Mouse (Mus musculus): ENCODE results near the gene Fam133b. TPM values are rescaled to one million over a fixed set of nuclear protein-coding genes. Genes with fewer than 3 reads are reported as not detected.

The Fam133b gene
- polyA plus RNA-seq, 1 experiment from 2014 or later, result 13.8 TPM

- H3K9ac ChIP-seq, result no peak overlapping the region
- ATAC-seq (ENCODE audit: low read depth) (no peak), DNase-seq (no peak)
- no peaks in the 10 kb centered on the region for H3K27me3 ChIP-seq
- H3K4me1 ChIP-seq (replicated peaks), result peaks cover 54% of the 10 kb centered on the region
- no peak overlapping the region for H3K27ac ChIP-seq
- H3K4me2 ChIP-seq, result no peak overlapping the region
- no peak overlapping the region for H3K4me3 ChIP-seq (replicated peaks)
- WGBS (ENCODE audit: insufficient replicate concordance), result 35% methylated on average over 4 of the region's 4 CpGs
- H3K36me3 ChIP-seq, result no peaks in the 10 kb centered on the region
- no peaks in the 10 kb centered on the region for H3K9me3 ChIP-seq (replicated peaks)
Observed at GRCm38 (mm10) chr5:3504453-3504852, 39.2 kb upstream of the Fam133b start.

DNA sequence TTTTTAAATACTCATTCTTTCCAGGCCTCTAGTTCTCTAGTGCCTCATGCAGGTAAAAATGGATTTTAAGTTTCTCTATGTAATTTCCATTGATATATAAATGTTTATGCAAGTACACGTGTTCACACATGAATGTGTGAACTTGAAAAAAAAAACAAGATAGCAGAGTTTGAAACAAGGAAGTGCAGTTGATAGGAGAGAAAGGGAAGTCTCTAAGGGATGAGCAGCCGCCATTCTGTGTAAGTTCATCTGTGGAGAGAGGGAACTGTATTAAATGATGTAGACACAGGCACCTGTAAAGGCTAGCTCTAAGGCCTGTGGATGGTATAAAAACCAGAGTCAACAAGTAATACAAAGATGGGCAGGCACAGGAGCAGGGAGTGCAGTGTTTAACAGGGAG is 38.1 kb upstream of the Fam133b start:
- H3K27me3 ChIP-seq, result no peaks in the 10 kb centered on the region
- WGBS (ENCODE audit: insufficient replicate concordance), result 42% methylated on average over 2 of the region's 2 CpGs
- H3K36me3 ChIP-seq, result no peaks in the 10 kb centered on the region
- no peak overlapping the region for H3K9ac ChIP-seq
- no peaks in the 10 kb centered on the region for H3K9me3 ChIP-seq (replicated peaks)
- no peak overlapping the region for H3K4me3 ChIP-seq (replicated peaks)
- ATAC-seq (ENCODE audit: low read depth), result no peak
- no peak overlapping the region for H3K4me2 ChIP-seq
- no peak overlapping the region for H3K27ac ChIP-seq
- no peak for DNase-seq
- peaks cover 51% of the 10 kb centered on the region for H3K4me1 ChIP-seq (replicated peaks)

DNA sequence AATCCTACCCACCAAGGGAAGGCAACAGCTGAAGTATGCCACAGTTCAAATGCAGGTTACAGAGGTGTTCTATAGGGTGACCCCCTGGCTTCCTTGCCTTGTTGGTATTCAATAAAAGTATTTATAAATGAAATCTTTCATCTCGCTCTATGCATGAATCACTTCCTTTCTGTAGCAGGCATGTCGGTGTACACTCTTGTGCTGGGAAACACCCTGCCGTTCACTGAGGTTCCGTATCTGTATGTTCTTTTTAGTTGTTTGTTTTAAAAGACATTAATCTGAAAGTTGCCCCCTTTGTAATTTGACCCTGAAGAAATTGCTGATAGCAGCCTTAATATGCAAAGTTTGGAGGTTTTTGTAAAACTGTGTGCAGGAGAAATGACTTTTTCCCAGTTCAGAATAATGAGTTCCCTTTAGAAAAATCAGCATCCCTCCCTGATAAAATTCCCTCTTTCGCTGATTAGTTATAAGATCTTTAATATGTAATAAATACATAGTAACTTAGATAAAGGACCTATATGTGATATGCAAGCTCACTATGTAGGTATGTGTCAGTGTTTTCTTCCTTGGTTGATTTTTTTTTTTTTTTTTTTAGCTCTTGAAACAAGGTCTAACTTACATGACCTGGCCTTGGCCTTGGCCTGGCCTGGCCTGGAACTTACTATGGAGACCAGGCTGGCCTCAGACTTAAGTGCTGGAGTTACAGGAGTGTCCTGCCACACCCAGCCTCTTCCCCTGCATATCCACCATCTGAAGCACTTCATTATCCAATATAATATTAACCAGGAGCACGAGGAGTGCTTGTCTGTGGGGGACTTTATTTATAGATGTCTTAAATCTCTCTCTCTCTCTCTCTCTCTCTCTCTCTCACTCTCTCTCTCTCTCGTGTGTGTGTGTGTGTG is 34.9 kb upstream of the Fam133b start:
- Histone ChIP-seq H3K27me3 (no peaks in the 10 kb centered on the region), H3K9ac (no peak overlapping the region), H3K4me3 (replicated peaks) (no peak overlapping the region), H3K36me3 (no peaks in the 10 kb centered on the region), H3K4me1 (replicated peaks) (peaks cover 44% of the 10 kb centered on the region), H3K27ac (no peak overlapping the region), H3K9me3 (replicated peaks) (no peaks in the 10 kb centered on the region), H3K4me2 (no peak overlapping the region)
- ATAC-seq (ENCODE audit: low read depth), result no peak
- DNase-seq, result no peak
- WGBS (ENCODE audit: insufficient replicate concordance), result 62% methylated on average over 7 of the region's 7 CpGs

- no peak overlapping the region for H3K9ac ChIP-seq
- ATAC-seq (ENCODE audit: low read depth) (no peak), DNase-seq (no peak)
- no peaks in the 10 kb centered on the region for H3K9me3 ChIP-seq (replicated peaks)
- no peaks in the 10 kb centered on the region for H3K27me3 ChIP-seq
- peaks cover 45% of the 10 kb centered on the region for H3K4me1 ChIP-seq (replicated peaks)
- no peaks in the 10 kb centered on the region for H3K36me3 ChIP-seq
- no peak overlapping the region for H3K4me3 ChIP-seq (replicated peaks)
- 48% methylated on average over 3 of the region's 3 CpGs for WGBS (ENCODE audit: insufficient replicate concordance)
- no peak overlapping the region for H3K4me2 ChIP-seq
- no peak overlapping the region for H3K27ac ChIP-seq
Observed at GRCm38 (mm10) chr5:3509503-3509902, 34.1 kb upstream of the Fam133b start.

DNA sequence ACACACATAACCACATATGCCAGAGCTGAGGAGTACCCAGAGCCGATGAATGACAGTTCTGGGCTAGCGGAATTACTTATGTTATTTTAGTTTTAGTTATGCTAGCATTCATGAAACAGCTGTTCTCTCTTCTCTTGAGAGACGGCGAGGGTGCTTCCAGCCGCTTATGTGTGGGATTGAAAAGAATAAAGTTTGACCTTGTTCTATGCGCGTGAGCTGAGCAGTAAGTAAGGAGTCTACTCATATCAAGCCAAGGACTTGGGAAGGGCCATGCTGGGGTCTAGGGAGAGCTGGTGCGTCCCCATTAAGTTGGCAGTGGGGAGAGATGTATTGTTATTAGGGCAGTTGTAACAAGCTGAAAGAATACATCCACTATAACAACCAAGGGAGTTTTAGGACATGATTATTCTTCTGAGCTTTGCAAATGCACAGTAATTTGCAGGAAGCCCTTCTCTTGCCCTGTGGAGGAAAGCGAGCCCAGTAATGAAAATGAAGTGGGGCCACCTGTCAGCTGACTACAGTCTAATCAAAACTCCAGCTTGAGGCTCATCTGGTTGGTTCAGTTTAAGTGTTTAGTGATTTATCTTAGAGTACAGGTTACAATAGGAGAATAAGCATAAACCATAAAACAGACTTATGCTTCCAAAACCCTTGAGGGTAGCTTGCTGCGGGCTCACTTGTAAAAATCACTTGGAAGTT is 32.4 kb upstream of the Fam133b start:
- no peak for ATAC-seq (ENCODE audit: low read depth)

GRCm38 (mm10) chr5:3512584-3512983 is 31.0 kb upstream of the Fam133b start:
- no peak overlapping the region for H3K27ac ChIP-seq
- no peak overlapping the region for H3K4me2 ChIP-seq
- WGBS (ENCODE audit: insufficient replicate concordance), result 16% methylated on average over 4 of the region's 4 CpGs
- H3K9me3 ChIP-seq (replicated peaks), result no peaks in the 10 kb centered on the region
- H3K4me3 ChIP-seq (replicated peaks), result no peak overlapping the region
- H3K36me3 ChIP-seq, result no peaks in the 10 kb centered on the region
- peaks cover 50% of the 10 kb centered on the region for H3K4me1 ChIP-seq (replicated peaks)
- H3K9ac ChIP-seq, result no peak overlapping the region
- no peaks in the 10 kb centered on the region for H3K27me3 ChIP-seq
- peak; percentile 67 for ATAC-seq (ENCODE audit: low read depth)
- peak; percentile 41 for DNase-seq

More for the DNA sequence above, 32.4 kb upstream of the Fam133b start:
- Histone ChIP-seq H3K36me3 (no peaks in the 10 kb centered on the region), H3K4me2 (no peak overlapping the region), H3K27ac (no peak overlapping the region), H3K27me3 (no peaks in the 10 kb centered on the region), H3K4me1 (replicated peaks) (peaks cover 50% of the 10 kb centered on the region), H3K9ac (no peak overlapping the region), H3K4me3 (replicated peaks) (no peak overlapping the region), H3K9me3 (replicated peaks) (no peaks in the 10 kb centered on the region)
- WGBS (ENCODE audit: insufficient replicate concordance), result 78% methylated on average over 10 of the region's 10 CpGs
- no peak for DNase-seq

GRCm38 (mm10) chr5:3514901-3515311 is 28.7 kb upstream of the Fam133b start:
- peak overlapping the region; percentile 53 for H3K27ac ChIP-seq

DNA sequence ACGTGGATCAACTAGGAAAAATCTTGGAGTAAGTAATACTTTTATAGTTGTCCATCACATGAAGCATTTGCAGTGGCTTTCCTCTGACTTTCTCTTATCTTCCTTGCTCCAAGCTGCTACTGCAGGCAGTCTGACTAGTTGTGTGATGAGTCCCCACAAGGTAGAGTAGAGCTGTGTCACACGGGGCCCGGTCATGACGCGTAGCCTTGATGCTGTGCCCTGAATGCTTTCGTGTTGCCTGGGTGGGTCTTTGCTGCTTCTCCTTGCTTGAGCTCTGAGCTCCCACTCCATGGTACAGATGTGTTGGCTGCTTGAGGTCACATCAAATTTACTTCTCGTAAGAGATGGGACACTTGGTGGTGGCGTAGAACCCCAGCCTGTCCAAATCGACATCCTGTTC is 28.2 kb upstream of the Fam133b start:
- ATAC-seq (ENCODE audit: low read depth) (peak; percentile 35; the same call in 1 of the 2 replicates), DNase-seq (no peak)
- Histone ChIP-seq H3K27ac (no peak overlapping the region), H3K36me3 (peaks cover 18% of the 10 kb centered on the region), H3K27me3 (no peaks in the 10 kb centered on the region), H3K4me1 (replicated peaks) (peaks cover 42% of the 10 kb centered on the region), H3K4me2 (0 out of 2 replicates have a peak overlapping the region, but pooled peaks have one; percentile 23), H3K9ac (no peak overlapping the region), H3K4me3 (replicated peaks) (no peak overlapping the region), H3K9me3 (replicated peaks) (no peaks in the 10 kb centered on the region)
- 62% methylated on average over 9 of the region's 9 CpGs for WGBS (ENCODE audit: insufficient replicate concordance)

More at GRCm38 (mm10) chr5:3514901-3515311, 28.7 kb upstream of the Fam133b start:
- ATAC-seq (ENCODE audit: low read depth), result peak; percentile 81
- peak overlapping the region; percentile 1; the same call in 1 of the 2 replicates for H3K9ac ChIP-seq
- H3K9me3 ChIP-seq (replicated peaks), result no peaks in the 10 kb centered on the region
- WGBS (ENCODE audit: insufficient replicate concordance), result 13% methylated on average over 8 of the region's 8 CpGs
- H3K4me3 ChIP-seq (replicated peaks), result no peak overlapping the region
- peak; percentile 27 for DNase-seq
- H3K4me2 ChIP-seq, result 0 out of 2 replicates have a peak overlapping the region, but pooled peaks have one; percentile 23
- no peaks in the 10 kb centered on the region for H3K27me3 ChIP-seq
- peaks cover 13% of the 10 kb centered on the region; the same call in 1 of the 2 replicates for H3K36me3 ChIP-seq
- H3K4me1 ChIP-seq (replicated peaks), result peaks cover 42% of the 10 kb centered on the region

DNA sequence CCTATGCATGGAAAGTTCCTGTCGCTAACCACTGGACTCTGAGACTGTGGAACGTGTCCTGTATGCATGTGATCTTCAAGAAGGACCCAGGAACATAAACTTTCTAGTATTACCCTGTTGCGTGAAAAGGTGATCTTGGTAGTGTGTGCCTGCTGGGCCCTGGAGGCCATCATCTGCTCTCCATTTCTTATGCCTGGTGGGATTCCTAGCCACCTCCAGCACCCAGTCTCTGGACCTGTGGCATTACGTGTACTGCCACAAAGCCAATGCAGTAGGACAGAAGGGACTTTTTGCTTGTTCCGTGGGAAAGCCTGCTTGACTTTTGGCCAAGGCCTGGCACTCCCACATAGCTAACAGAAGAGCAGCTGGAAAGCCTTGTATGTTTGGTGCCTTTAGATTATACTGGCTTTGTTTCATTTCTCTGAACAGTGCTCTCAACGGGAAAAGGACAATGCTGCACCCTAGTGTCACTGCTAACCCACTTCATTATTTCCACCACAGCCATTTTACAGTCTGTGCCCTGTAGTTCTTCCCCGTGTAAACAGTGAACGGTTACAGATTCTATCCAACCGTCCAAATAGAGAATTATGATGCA is 27.1 kb upstream of the Fam133b start:
- DNase-seq (no peak), ATAC-seq (ENCODE audit: low read depth) (no peak)
- 63% methylated on average over 9 of the region's 9 CpGs for WGBS (ENCODE audit: insufficient replicate concordance)
- Histone ChIP-seq H3K4me1 (replicated peaks) (peaks cover 36% of the 10 kb centered on the region), H3K9me3 (replicated peaks) (no peaks in the 10 kb centered on the region), H3K27me3 (no peaks in the 10 kb centered on the region), H3K4me2 (no peak overlapping the region), H3K27ac (no peak overlapping the region), H3K4me3 (replicated peaks) (no peak overlapping the region), H3K36me3 (peaks cover 26% of the 10 kb centered on the region), H3K9ac (no peak overlapping the region)

DNA sequence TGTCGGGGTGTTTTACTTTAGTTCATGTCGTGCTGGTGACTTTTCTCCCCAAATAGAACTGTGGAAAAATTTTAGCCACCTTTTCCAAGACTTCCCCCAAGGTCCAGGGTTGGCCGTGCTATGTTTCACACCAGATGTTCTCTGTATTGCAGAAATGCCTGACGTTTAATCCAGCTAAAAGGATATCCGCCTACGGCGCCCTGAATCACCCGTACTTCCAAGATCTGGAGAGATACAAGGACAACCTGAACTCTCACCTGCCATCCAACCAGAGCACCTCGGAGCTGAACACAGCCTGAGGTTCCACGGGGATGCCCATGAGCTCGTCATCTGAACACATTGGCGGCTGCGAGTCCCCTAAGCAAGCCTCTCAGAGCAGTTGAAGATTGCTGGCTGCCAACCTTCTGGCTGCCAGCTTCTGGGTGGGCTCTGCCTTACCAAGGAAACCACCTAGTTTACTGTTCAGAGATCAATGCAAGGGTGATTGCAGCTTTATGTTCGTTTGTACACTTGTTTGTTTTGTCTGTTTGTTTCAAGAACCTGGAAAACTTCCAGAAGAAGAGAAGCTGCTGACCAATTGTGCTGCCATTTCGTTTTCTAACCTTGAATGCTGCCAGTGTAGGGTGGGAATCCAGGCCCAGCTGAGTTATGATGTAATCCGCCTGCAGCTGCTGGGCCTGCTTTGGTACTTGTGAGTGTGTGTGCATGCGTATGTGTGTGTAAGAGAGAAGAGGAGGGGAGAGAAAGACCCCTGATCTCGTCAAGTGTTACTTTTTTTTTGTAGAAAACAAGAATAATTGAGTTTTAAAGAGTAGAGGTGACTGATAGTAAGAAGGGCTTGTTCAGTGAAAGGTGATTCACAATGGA is 22.9 kb upstream of the Fam133b start:
- H3K36me3 ChIP-seq, result peaks cover 46% of the 10 kb centered on the region
- no peaks in the 10 kb centered on the region for H3K27me3 ChIP-seq
- H3K4me3 ChIP-seq (replicated peaks), result no peak overlapping the region
- H3K9ac ChIP-seq, result no peak overlapping the region
- DNase-seq (no peak), ATAC-seq (ENCODE audit: low read depth) (no peak)
- no peaks in the 10 kb centered on the region for H3K9me3 ChIP-seq (replicated peaks)
- no peak overlapping the region for H3K27ac ChIP-seq
- no peak overlapping the region for H3K4me2 ChIP-seq
- peaks cover 1% of the 10 kb centered on the region for H3K4me1 ChIP-seq (replicated peaks)
- WGBS (ENCODE audit: insufficient replicate concordance), result 78% methylated on average over 18 of the region's 18 CpGs
